Mouse (Mus musculus): ENCODE data around the gene D6Ertd527e.
"Not testable (repeated sequence)": the region's sequence is repeated elsewhere in the genome, so short reads cannot be mapped to it uniquely, and the experiment has no call there.

D6Ertd527e gene

GRCm38 (mm10) chr6:87104123-87104796, at the start of gene D6Ertd527e:
Gene D6Ertd527e, plus strand, starts transcription at chr6:87104746.
- DNase-seq (ENCODE audit: extremely low read depth, low read depth, low spot score), result no peak

- DNase-seq (ENCODE audit: extremely low read depth, low read depth, low spot score), result no peak
These were observed 44.8 kb upstream of the D6Ertd527e start for GRCm38 (mm10) chr6:87059754-87060153.

GRCm38 (mm10) chr6:87063586-87063985, 41.0 kb upstream of the D6Ertd527e start:
- no peak for DNase-seq (ENCODE audit: extremely low read depth, low read depth, low spot score)

DNA sequence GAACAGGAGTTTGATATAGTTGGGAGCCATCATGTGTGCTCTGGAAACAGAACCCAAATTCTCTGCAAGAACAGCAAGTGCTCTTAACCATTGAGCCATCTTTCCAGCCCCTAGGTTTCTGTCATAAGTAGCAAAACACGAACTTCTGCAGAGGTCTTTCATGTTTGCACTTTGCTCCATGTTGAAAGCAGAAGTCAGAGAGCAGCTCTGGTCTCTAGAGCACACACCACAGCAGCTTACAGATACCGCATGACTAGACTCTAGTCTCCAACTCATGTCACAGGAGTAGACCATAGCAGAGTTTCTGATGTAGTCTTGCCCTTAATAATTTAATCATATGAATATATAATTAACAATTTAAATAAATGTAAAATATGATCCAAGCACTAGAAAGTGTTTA, 36.3 kb upstream of the D6Ertd527e start:
- DNase-seq (ENCODE audit: extremely low read depth, low read depth, low spot score), result no peak

GRCm38 (mm10) chr6:87069195-87069900, 35.2 kb upstream of the D6Ertd527e start:
- DNase-seq (ENCODE audit: extremely low read depth, low read depth, low spot score), result no peak

DNA sequence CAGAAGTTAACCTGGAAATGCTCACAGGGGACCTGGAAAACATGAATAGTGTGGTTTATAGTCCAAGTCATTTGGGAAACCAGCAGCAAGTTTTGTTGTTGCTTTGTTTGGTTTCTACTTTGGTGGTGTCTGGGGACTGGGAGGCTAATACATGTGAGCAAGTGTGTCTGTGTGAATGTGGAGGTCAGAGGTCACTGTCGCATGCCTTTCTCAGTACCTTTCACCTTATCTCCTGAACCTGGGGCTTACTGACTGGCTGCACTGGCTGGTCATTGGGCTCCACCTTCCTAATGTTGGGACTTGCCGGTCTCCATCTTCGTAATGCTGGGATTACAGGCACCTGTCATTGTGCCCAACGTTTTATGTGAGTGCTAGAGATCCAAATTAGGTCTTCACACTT, 33.9 kb upstream of the D6Ertd527e start:
- no peak for DNase-seq (ENCODE audit: extremely low read depth, low read depth, low spot score)

DNA sequence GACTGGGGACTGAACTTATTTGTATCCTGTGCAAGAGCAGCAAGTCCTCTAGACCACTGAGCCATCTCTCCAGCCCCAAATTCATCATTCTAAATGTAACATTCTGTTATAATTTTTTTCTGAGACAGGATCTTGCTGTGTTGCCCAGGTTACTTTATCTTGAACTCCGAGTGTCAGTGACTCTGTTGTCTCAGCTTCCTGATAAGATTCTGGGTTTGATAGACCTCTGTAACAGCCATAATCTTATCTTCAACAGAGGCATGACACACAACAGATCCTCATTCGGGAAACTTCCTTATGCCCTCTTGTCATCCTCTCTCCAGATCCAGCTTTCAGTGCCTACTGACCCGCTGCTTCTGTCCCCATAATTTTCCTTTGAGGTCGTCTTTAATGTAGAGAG, 31.8 kb upstream of the D6Ertd527e start:
- DNase-seq (ENCODE audit: extremely low read depth, low read depth, low spot score), result no peak

- DNase-seq (ENCODE audit: extremely low read depth, low read depth, low spot score), result no peak
These were observed 29.4 kb upstream of the D6Ertd527e start for GRCm38 (mm10) chr6:87075092-87075685.

GRCm38 (mm10) chr6:87079457-87079856, 25.1 kb upstream of the D6Ertd527e start:
- no peak for DNase-seq (ENCODE audit: extremely low read depth, low read depth, low spot score)

GRCm38 (mm10) chr6:87085026-87085425, 19.5 kb upstream of the D6Ertd527e start:
- no peak for DNase-seq (ENCODE audit: extremely low read depth, low read depth, low spot score)

- DNase-seq (ENCODE audit: extremely low read depth, low read depth, low spot score), result no peak
These were observed 16.2 kb upstream of the D6Ertd527e start for GRCm38 (mm10) chr6:87088356-87088755.

DNA sequence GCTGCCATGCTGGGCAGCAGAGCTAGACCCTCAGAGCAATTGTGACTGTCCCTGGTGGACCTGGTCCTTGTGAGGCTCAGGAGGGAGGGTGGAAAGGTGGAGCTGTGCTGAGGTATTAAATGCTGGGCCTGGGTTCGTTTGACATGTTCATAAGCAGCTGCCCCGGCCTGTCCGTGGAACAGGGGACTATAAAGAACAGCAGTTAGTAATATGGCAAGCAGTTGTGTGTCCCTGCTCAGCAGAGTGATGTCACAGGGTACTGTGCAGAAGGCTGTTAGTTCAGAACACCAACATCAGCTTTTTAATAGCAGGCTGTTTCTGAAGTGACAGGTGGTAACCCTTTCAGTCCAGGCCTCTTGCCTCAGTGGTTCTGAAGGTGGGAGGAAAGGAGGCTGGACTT, 13.7 kb upstream of the D6Ertd527e start:
- no peak for DNase-seq (ENCODE audit: extremely low read depth, low read depth, low spot score)

- no peak for DNase-seq (ENCODE audit: extremely low read depth, low read depth, low spot score)
These were observed 12.1 kb upstream of the D6Ertd527e start for GRCm38 (mm10) chr6:87092476-87092875.

- DNase-seq (ENCODE audit: extremely low read depth, low read depth, low spot score), result not testable (repeated sequence)
These were observed 10.9 kb upstream of the D6Ertd527e start for GRCm38 (mm10) chr6:87093631-87094030.

- no peak for DNase-seq (ENCODE audit: extremely low read depth, low read depth, low spot score)
These were observed 5.3 kb upstream of the D6Ertd527e start for GRCm38 (mm10) chr6:87099261-87099660.

GRCm38 (mm10) chr6:87099671-87100296, 4.8 kb upstream of the D6Ertd527e start:
- DNase-seq (ENCODE audit: extremely low read depth, low read depth, low spot score), result no peak

DNA sequence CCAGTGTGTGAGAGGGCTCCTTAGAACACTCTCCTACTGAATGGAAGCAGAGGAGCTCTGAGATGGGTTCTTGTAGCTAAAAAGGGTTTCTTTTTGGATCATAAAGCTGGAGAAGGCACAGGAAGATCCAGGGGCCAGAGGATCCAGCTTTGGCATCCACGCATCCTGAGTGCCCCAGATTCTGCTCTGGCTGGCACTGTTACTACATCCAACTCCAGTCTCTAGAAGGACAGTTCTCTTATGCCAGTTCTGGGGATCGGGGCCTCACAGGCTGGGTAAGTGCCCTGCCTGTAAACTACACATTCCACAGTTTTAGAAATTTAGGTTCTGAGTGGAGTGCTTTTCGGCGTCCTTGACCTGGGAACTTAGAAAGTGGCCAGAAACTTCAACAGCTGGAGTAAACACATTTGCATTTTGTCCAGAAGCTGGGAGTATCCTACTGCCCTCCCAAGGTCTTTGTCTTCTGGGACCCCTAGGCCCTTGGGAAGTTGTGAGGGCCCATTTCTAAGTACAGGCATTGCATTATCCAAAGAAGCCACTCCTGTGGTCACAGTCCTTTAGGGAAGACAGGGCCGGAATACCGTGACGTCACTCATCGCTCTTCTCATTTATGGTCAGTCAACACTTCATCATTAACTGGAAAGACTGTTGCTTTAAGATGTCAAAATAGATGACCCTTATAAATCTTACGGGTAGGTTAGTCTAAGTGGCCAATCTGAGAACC, 4.1 kb upstream of the D6Ertd527e start:
- no peak for DNase-seq (ENCODE audit: extremely low read depth, low read depth, low spot score)

DNA sequence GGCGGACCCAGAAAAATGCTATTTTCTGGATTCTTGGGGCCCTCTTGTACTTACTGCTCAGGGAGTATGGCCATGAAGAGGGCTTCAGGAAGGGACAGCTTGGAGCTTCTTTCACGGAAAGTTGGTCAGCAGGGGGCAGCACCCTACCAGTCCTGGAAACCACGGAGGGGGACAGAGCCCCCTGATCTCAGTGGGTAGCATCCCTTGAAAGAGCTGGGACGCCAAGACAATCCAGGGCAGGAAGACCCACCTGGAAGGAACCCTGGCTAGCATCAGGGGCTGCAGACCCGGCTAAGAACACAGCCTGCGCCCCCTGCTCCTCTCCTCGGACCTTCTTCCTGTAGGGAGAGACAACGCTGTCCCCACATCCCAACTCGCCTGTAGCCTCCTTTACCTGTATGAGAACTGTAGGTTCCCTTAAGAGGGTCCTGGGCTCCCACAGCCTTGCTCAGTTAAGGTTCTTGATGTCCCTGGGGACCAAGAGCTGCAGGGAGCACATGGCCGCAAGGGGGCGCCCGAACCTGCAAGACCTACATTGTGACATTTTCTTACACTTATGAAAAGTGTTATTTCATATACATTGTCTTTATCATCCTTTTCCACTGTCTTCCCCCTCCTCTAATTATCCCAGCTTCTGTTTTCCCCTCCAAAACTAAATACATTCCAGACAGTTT, 3.1 kb upstream of the D6Ertd527e start:
- no peak for DNase-seq (ENCODE audit: extremely low read depth, low read depth, low spot score)

GRCm38 (mm10) chr6:87101955-87102353, 2.6 kb upstream of the D6Ertd527e start:
- DNase-seq (ENCODE audit: extremely low read depth, low read depth, low spot score), result no peak

DNA sequence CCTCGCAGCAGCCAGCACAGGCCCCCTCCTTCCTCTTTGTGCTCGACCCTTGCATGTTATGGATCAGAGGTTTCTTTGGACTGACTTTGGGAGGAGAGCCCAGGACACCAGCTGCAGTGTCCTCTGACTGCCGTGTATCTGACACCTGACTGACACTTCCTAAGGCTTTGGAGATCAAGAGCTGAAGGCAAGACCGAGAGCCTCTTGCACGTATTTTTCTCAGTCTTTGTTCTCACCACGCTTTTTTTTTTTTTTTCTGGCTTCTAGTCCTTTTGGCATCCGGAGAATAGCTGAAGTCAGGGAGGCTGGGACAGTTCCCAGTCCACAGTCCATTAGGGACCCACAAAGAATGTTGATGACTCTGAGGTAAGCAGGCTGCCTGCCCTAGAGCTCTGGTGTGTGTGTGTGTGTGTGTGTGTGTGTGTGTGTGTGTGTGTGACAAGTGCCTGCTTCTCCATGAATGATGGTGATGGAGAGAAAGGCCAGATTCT, 2.1 kb upstream of the D6Ertd527e start:
- no peak for DNase-seq (ENCODE audit: extremely low read depth, low read depth, low spot score)

Measured in fat pad, adult 2 months (tissue).